Mouse (Mus musculus) testis, adult 2 months (tissue): ENCODE data around the gene Gm20388.

Experiments
- CTCF ChIP-seq: fragments of 200-500 bp; IDR thresholded peaks from 2 replicates; pipeline ENCODE4 v1.5.1; 2012; ENCODE audit warnings: low read depth, mild to moderate bottlenecking, inconsistent platforms, low read length, moderate library complexity; ENCODE audit not compliant: control insufficient read depth, insufficient read depth, insufficient replicate concordance
- POLR2A ChIP-seq: fragments of 200-500 bp; IDR thresholded peaks from 2 replicates; pipeline ENCODE4 v1.6.1; 2012; ENCODE audit warnings: low read depth, mild to moderate bottlenecking, inconsistent platforms, low read length, moderate library complexity; ENCODE audit not compliant: control insufficient read depth

- no peak for TF ChIP-seq POLR2A
- no peak for TF ChIP-seq CTCF
These were observed 3419.3 kb downstream of the Gm20388 start for GRCm38 (mm10) chr8:123329961-123330360.
